Mouse (Mus musculus) liver, embryonic 12.5 days (tissue): ENCODE measurements around the gene Ppp2r2c. TPM values are rescaled to one million over a fixed set of nuclear protein-coding genes. Genes with fewer than 3 reads are reported as not detected.

Experiments
- ATAC-seq: fragments of 200-750 bp; cut with Nextera tagmentation; 2 replicates; pipeline ENCODE4 v1.8.0; 2017; ENCODE audit warnings: moderate number of reproducible peaks, mild to moderate bottlenecking, moderate library complexity
- H3K27ac ChIP-seq: fragments of 300-500 bp; sonication (generic); 2 replicates; pipeline ENCODE4 v1.5.1; 2016; ENCODE audit warnings: mild to moderate bottlenecking
- H3K27me3 ChIP-seq: fragments of 300-500 bp; sonication (generic); replicated peaks from 2 replicates; pipeline ENCODE4 v1.6.1; 2016; ENCODE audit warnings: mild to moderate bottlenecking, moderate library complexity
- H3K36me3 ChIP-seq: fragments of 300-500 bp; sonication (generic); 2 replicates; pipeline ENCODE4 v1.6.1; 2016; ENCODE audit warnings: mild to moderate bottlenecking, moderate library complexity
- H3K4me1 ChIP-seq: fragments of 300-500 bp; sonication (generic); 2 replicates; pipeline ENCODE4 v1.6.1; 2016
- H3K4me2 ChIP-seq: fragments of 300-500 bp; sonication (generic); 2 replicates; pipeline ENCODE4 v1.6.1; 2016; ENCODE audit warnings: mild to moderate bottlenecking, moderate library complexity
- H3K4me3 ChIP-seq: fragments of 300-500 bp; sonication (generic); 2 replicates; pipeline ENCODE4 v1.5.1; 2016; ENCODE audit warnings: mild to moderate bottlenecking, moderate library complexity
- H3K9ac ChIP-seq: fragments of 300-500 bp; sonication (generic); 2 replicates; pipeline ENCODE4 v1.6.1; 2016; ENCODE audit warnings: mild to moderate bottlenecking, moderate library complexity
- H3K9me3 ChIP-seq: fragments of 300-500 bp; sonication (generic); replicated peaks from 2 replicates; pipeline ENCODE4 v1.6.1; 2016; ENCODE audit warnings: mild to moderate bottlenecking, moderate library complexity
- WGBS: fragments of 180-500 bp; shearing (Covaris S2); methylation state at CpG from one replicate; pipeline ENCODE4 v1.1.7; 2016; ENCODE audit not compliant: insufficient replicate concordance; 5-methylcytosine and 5-hydroxymethylcytosine counted together
- polyA plus RNA-seq: library from polyadenylated mRNA; unstranded; fragments of >200 nt; fragmentation: Nextera tagmentation; extraction: Ambion mirVana; gene quantifications from 2 replicates; pipeline ENCODE4 v1.2.1, GENCODE M21; 2016

The Ppp2r2c gene
- polyA plus RNA-seq, 1 experiment from 2014 or later, result 0.08 TPM

GRCm38 (mm10) chr5:36841701-36842100 lies 26.6 kb upstream of the Ppp2r2c start:
- Histone ChIP-seq H3K4me3 (no peak overlapping the region), H3K36me3 (no peaks in the 10 kb centered on the region), H3K27me3 (0 out of 2 replicates have a peak, but pooled peaks cover 4% of the 10 kb centered on the region), H3K9ac (no peak overlapping the region), H3K9me3 (no peaks in the 10 kb centered on the region), H3K4me2 (no peak overlapping the region), H3K4me1 (no peaks in the 10 kb centered on the region), H3K27ac (no peak overlapping the region)
- whole genome bisulfite sequencing, result 31% methylated on average over 1 of the region's 1 CpGs
- no peak for ATAC-seq

- H3K36me3 ChIP-seq, result no peaks in the 10 kb centered on the region
- no peaks in the 10 kb centered on the region for H3K9me3 ChIP-seq
- ATAC-seq, result no peak
- no peak overlapping the region for H3K9ac ChIP-seq
- H3K27ac ChIP-seq, result no peak overlapping the region
- H3K4me3 ChIP-seq, result no peak overlapping the region
- no peak overlapping the region for H3K4me2 ChIP-seq
- WGBS, result 70% methylated on average over 10 of the region's 10 CpGs
- no peaks in the 10 kb centered on the region for H3K4me1 ChIP-seq
- no peaks in the 10 kb centered on the region for H3K27me3 ChIP-seq
Measured at GRCm38 (mm10) chr5:36844490-36844889, 23.8 kb upstream of the Ppp2r2c start.

GRCm38 (mm10) chr5:36851572-36851971 lies 16.7 kb upstream of the Ppp2r2c start:
- Histone ChIP-seq H3K9ac (no peak overlapping the region), H3K27me3 (0 out of 2 replicates have a peak, but pooled peaks cover 4% of the 10 kb centered on the region), H3K27ac (no peak overlapping the region), H3K36me3 (no peaks in the 10 kb centered on the region), H3K9me3 (no peaks in the 10 kb centered on the region), H3K4me1 (no peaks in the 10 kb centered on the region), H3K4me2 (no peak overlapping the region), H3K4me3 (no peak overlapping the region)
- WGBS, result 50% methylated on average over 4 of the region's 4 CpGs
- ATAC-seq, result no peak

- H3K9ac ChIP-seq, result no peak overlapping the region
- H3K36me3 ChIP-seq, result no peaks in the 10 kb centered on the region
- no peak overlapping the region for H3K4me3 ChIP-seq
- no peaks in the 10 kb centered on the region for H3K9me3 ChIP-seq
- ATAC-seq, result no peak
- H3K4me1 ChIP-seq, result no peaks in the 10 kb centered on the region
- peaks cover 4% of the 10 kb centered on the region; the same call in 1 of the 2 replicates for H3K27me3 ChIP-seq
- no peak overlapping the region for H3K4me2 ChIP-seq
- WGBS, result 50% methylated on average over 3 of the region's 3 CpGs
- no peak overlapping the region for H3K27ac ChIP-seq
Measured at GRCm38 (mm10) chr5:36855180-36855579, 13.1 kb upstream of the Ppp2r2c start.

- Histone ChIP-seq H3K36me3 (no peaks in the 10 kb centered on the region), H3K4me1 (no peaks in the 10 kb centered on the region)
- ATAC-seq, result no peak
Measured at GRCm38 (mm10) chr5:36856529-36856928, 11.8 kb upstream of the Ppp2r2c start.

GRCm38 (mm10) chr5:36857546-36857945 lies 10.8 kb upstream of the Ppp2r2c start:
- 59% methylated on average over 5 of the region's 5 CpGs for WGBS
- H3K9ac ChIP-seq, result no peak overlapping the region
- H3K4me1 ChIP-seq, result no peaks in the 10 kb centered on the region

More at GRCm38 (mm10) chr5:36856529-36856928, 11.8 kb upstream of the Ppp2r2c start:
- H3K9me3 ChIP-seq, result no peaks in the 10 kb centered on the region
- no peak overlapping the region for H3K27ac ChIP-seq
- H3K4me2 ChIP-seq, result no peak overlapping the region
- H3K4me3 ChIP-seq, result no peak overlapping the region
- peaks cover 4% of the 10 kb centered on the region; the same call in 1 of the 2 replicates for H3K27me3 ChIP-seq
- no peak overlapping the region for H3K9ac ChIP-seq
- 67% methylated on average over 7 of the region's 7 CpGs for WGBS

GRCm38 (mm10) chr5:36861084-36861483 lies 7.2 kb upstream of the Ppp2r2c start:
- Histone ChIP-seq H3K27ac (no peak overlapping the region), H3K9me3 (no peaks in the 10 kb centered on the region), H3K4me3 (no peak overlapping the region), H3K27me3 (peaks cover 30% of the 10 kb centered on the region), H3K4me1 (no peaks in the 10 kb centered on the region), H3K36me3 (no peaks in the 10 kb centered on the region), H3K4me2 (no peak overlapping the region), H3K9ac (no peak overlapping the region)
- ATAC-seq, result no peak
- WGBS, result 64% methylated on average over 2 of the region's 2 CpGs

More at GRCm38 (mm10) chr5:36857546-36857945, 10.8 kb upstream of the Ppp2r2c start:
- H3K4me3 ChIP-seq, result no peak overlapping the region
- no peak for ATAC-seq
- no peak overlapping the region for H3K27ac ChIP-seq
- no peaks in the 10 kb centered on the region for H3K9me3 ChIP-seq
- no peak overlapping the region for H3K4me2 ChIP-seq
- peaks cover 11% of the 10 kb centered on the region for H3K27me3 ChIP-seq
- H3K36me3 ChIP-seq, result no peaks in the 10 kb centered on the region

- H3K4me3 ChIP-seq, result no peak overlapping the region
- 55% methylated on average over 7 of the region's 7 CpGs for WGBS
- no peak overlapping the region for H3K9ac ChIP-seq
- H3K27ac ChIP-seq, result no peak overlapping the region
- H3K4me1 ChIP-seq, result no peaks in the 10 kb centered on the region
- no peaks in the 10 kb centered on the region for H3K9me3 ChIP-seq
- no peak for ATAC-seq
- no peaks in the 10 kb centered on the region for H3K36me3 ChIP-seq
- H3K27me3 ChIP-seq, result peaks cover 85% of the 10 kb centered on the region
- no peak overlapping the region for H3K4me2 ChIP-seq
Measured at GRCm38 (mm10) chr5:36866701-36867250, 1.5 kb upstream of the Ppp2r2c start.

- no peaks in the 10 kb centered on the region for H3K9me3 ChIP-seq
- no peaks in the 10 kb centered on the region for H3K36me3 ChIP-seq
- no peak overlapping the region for H3K9ac ChIP-seq
- no peak overlapping the region for H3K4me3 ChIP-seq
- no peak for ATAC-seq
- no peaks in the 10 kb centered on the region for H3K4me1 ChIP-seq
- H3K4me2 ChIP-seq, result no peak overlapping the region
- WGBS, result 6% methylated on average over 6 of the region's 6 CpGs
- H3K27ac ChIP-seq, result no peak overlapping the region
- peaks cover 86% of the 10 kb centered on the region for H3K27me3 ChIP-seq
Measured at GRCm38 (mm10) chr5:36867561-36867960, 752 bp upstream of the Ppp2r2c start.

GRCm38 (mm10) chr5:36869186-36869577 lies 869 bp downstream of the Ppp2r2c start:
- no peaks in the 10 kb centered on the region for H3K9me3 ChIP-seq
- H3K4me1 ChIP-seq, result no peaks in the 10 kb centered on the region

GRCm38 (mm10) chr5:36869578-36870236 lies 1.4 kb downstream of the Ppp2r2c start:
- Histone ChIP-seq H3K27ac (no peak overlapping the region), H3K9ac (no peak overlapping the region), H3K36me3 (no peaks in the 10 kb centered on the region), H3K4me1 (no peaks in the 10 kb centered on the region), H3K4me3 (peak overlapping the region; percentile 8; the same call in 1 of the 2 replicates), H3K27me3 (peaks cover 97% of the 10 kb centered on the region), H3K9me3 (no peaks in the 10 kb centered on the region), H3K4me2 (peak overlapping the region; percentile 23)
- no peak for ATAC-seq
- WGBS, result 3% methylated on average over 56 of the region's 56 CpGs

More at GRCm38 (mm10) chr5:36869186-36869577, 869 bp downstream of the Ppp2r2c start:
- Histone ChIP-seq H3K9ac (no peak overlapping the region), H3K27ac (no peak overlapping the region), H3K36me3 (no peaks in the 10 kb centered on the region), H3K4me3 (no peak overlapping the region), H3K27me3 (peaks cover 98% of the 10 kb centered on the region), H3K4me2 (no peak overlapping the region)
- 6% methylated on average over 7 of the region's 7 CpGs for WGBS
- no peak for ATAC-seq

GRCm38 (mm10) chr5:36870916-36871315 lies 2.6 kb downstream of the Ppp2r2c start:
- Histone ChIP-seq H3K36me3 (no peaks in the 10 kb centered on the region), H3K9me3 (no peaks in the 10 kb centered on the region), H3K9ac (no peak overlapping the region), H3K4me1 (no peaks in the 10 kb centered on the region), H3K27me3 (peaks cover 95% of the 10 kb centered on the region), H3K4me2 (no peak overlapping the region), H3K4me3 (no peak overlapping the region), H3K27ac (no peak overlapping the region)
- ATAC-seq, result no peak
- 63% methylated on average over 6 of the region's 6 CpGs for WGBS
